Mouse (Mus musculus): ENCODE results near the gene Gm3486.
"Not testable (repeated sequence)": the region's sequence is repeated elsewhere in the genome, so short reads cannot be mapped to it uniquely, and the experiment has no call there.

DNA sequence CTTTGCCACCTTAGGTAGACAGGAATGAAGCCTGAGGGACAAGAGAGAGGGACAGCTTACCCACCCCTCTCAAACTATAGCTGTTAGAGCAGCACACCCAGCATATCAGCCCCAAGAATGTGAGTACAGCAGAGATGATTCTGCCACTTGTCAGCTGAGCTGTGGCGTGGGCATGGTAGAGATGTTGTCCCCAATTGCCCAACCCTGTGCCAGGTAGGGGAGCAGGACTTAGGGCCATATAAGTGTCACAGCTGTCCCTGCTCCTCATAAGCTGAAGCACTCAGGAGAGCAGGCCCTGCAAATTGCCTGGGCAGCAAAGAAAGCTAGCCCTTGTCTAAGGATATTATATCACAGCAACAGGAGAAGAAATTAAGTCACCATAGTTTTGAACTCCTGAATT is 35.4 kb upstream of the Gm3486 start:
- TF ChIP-seq EP300, CTCF (IDR thresholded peaks at IDR 0.05; ENCODE audit: low read depth): not testable (repeated sequence)

Data from liver, postnatal 0 days (tissue).